Mouse (Mus musculus): Measurements from ENCODE around the gene Clec2i.
"Not testable (repeated sequence)": the region's sequence is repeated elsewhere in the genome, so short reads cannot be mapped to it uniquely, and the experiment has no call there.

Gene Clec2i

GRCm38 (mm10) chr6:128854895-128855294 lies 32.5 kb upstream of the Clec2i start:
- DNase-seq (ENCODE audit: low read depth, low spot score): no peak

GRCm38 (mm10) chr6:128855477-128855876 lies 31.9 kb upstream of the Clec2i start:
- no peak for DNase-seq (ENCODE audit: low read depth, low spot score)

- peak; percentile 88 for DNase-seq (ENCODE audit: low read depth, low spot score)
These were observed 31.1 kb upstream of the Clec2i start for GRCm38 (mm10) chr6:128856250-128856649.

GRCm38 (mm10) chr6:128857976-128858375 lies 29.4 kb upstream of the Clec2i start:
- DNase-seq (ENCODE audit: low read depth, low spot score): no peak

GRCm38 (mm10) chr6:128868861-128869260 lies 18.5 kb upstream of the Clec2i start:
- no peak for DNase-seq (ENCODE audit: low read depth, low spot score)

GRCm38 (mm10) chr6:128871910-128872610 lies 15.3 kb upstream of the Clec2i start:
- no peak for DNase-seq (ENCODE audit: low read depth, low spot score)

- peak; percentile 5 for DNase-seq (ENCODE audit: low read depth, low spot score)
These were observed 1.4 kb downstream of the Clec2i start for GRCm38 (mm10) chr6:128888834-128889233.

GRCm38 (mm10) chr6:128890948-128891355 lies 3.6 kb downstream of the Clec2i start, which contains the start of gene BC035044:
Gene BC035044, minus strand, starts transcription at chr6:128891126.
- DNase-seq (ENCODE audit: low read depth, low spot score): peak; percentile 8

- DNase-seq (ENCODE audit: low read depth, low spot score): no peak
These were observed 8.1 kb downstream of the Clec2i start for GRCm38 (mm10) chr6:128895404-128896001.

GRCm38 (mm10) chr6:128900044-128900443 lies 12.7 kb downstream of the Clec2i start:
- DNase-seq (ENCODE audit: low read depth, low spot score): no peak

- DNase-seq (ENCODE audit: low read depth, low spot score): not testable (repeated sequence)
These were observed 13.6 kb downstream of the Clec2i start for GRCm38 (mm10) chr6:128900796-128901552.

GRCm38 (mm10) chr6:128913598-128914254 lies 26.3 kb downstream of the Clec2i start:
- DNase-seq (ENCODE audit: low read depth, low spot score): no peak

GRCm38 (mm10) chr6:128917322-128917721 lies 29.9 kb downstream of the Clec2i start:
- no peak for DNase-seq (ENCODE audit: low read depth, low spot score)

GRCm38 (mm10) chr6:128933050-128933449 lies 45.7 kb downstream of the Clec2i start:
- no peak for DNase-seq (ENCODE audit: low read depth, low spot score)

GRCm38 (mm10) chr6:128934081-128934480 lies 46.7 kb downstream of the Clec2i start, which contains the start of gene Clec2g:
Gene Clec2g, plus strand, starts transcription at chr6:128934381.
- not testable (repeated sequence) for DNase-seq (ENCODE audit: low read depth, low spot score)

- not testable (repeated sequence) for DNase-seq (ENCODE audit: low read depth, low spot score)
These were observed 48.7 kb downstream of the Clec2i start for GRCm38 (mm10) chr6:128935889-128936665.

GRCm38 (mm10) chr6:128941646-128942421 lies 54.4 kb downstream of the Clec2i start:
- DNase-seq (ENCODE audit: low read depth, low spot score): peak; percentile 62

GRCm38 (mm10) chr6:128945564-128945963 lies 58.2 kb downstream of the Clec2i start:
- no peak for DNase-seq (ENCODE audit: low read depth, low spot score)

Measured in brain, adult 2 months (tissue).